Mouse (Mus musculus) liver, adult 2 months (tissue): ENCODE measurements around the gene Gm6583.

Source experiments
- CTCF ChIP-seq: fragments of 200-500 bp; IDR thresholded peaks from 2 replicates; pipeline ENCODE4 v1.5.1; 2011; ENCODE audit warnings: low read depth, low read length, control low read depth
- POLR2A ChIP-seq: fragments of 200-500 bp; IDR thresholded peaks from 2 replicates; pipeline ENCODE4 v1.6.1; 2011; ENCODE audit warnings: low read length, control low read depth; ENCODE audit not compliant: insufficient read depth; ENCODE audit errors: extremely low read depth

DNA sequence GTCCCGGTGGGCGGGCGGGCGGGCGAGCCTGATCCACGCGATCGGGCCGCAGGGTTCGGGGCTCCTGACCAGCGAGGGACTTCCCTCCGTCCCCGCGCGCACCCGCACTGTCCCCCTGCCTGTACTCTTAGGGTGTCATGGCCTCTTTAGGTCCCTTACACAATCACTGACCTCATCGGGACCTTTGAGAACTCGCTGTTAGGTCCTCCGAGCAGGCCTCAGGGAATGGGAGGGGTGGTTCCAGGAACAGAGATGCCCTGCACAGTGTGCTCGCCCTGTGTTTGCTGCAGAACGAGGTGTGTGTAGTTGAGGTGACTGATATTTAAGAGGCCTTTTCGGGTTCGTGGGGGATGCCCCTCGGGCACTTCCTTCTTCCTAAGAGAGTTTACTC is 12.6 kb downstream of the Gm6583 start:
- no peak for TF ChIP-seq CTCF
- TF ChIP-seq POLR2A = no peak
